Mouse (Mus musculus): ENCODE data around the gene Gatd1.

The Gatd1 gene

DNA sequence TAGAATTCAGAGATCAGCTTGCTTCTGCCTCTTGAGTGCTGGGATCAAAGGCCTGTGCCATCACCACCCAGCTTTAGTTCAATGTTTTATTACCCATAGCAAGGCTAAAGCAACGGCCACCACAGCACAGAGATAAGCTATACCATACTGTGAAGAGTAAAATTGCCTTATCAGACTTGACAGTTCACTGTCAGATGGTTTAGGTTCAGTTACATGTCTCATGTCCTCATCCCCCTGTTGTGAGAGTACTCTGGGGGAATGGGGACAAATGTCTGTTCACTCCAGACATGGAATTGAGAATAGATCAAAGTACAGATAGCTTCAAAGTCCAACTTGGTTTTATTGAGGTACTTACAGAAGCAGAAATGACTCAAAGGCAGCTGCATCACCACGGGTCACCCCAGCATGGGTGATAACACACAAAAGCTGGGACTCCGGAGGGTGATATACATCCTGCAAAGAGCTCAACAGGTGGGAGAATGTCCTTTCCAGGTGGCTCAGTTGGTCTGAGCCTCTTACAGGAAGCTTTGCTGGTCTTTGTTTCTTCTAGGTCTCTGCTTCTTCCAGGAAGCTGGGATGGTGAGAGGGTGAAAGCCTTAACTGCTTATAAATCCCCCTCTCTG lies 25.3 kb downstream of the Gatd1 start:
- no peak for DNase-seq (ENCODE audit: low spot score)

DNA sequence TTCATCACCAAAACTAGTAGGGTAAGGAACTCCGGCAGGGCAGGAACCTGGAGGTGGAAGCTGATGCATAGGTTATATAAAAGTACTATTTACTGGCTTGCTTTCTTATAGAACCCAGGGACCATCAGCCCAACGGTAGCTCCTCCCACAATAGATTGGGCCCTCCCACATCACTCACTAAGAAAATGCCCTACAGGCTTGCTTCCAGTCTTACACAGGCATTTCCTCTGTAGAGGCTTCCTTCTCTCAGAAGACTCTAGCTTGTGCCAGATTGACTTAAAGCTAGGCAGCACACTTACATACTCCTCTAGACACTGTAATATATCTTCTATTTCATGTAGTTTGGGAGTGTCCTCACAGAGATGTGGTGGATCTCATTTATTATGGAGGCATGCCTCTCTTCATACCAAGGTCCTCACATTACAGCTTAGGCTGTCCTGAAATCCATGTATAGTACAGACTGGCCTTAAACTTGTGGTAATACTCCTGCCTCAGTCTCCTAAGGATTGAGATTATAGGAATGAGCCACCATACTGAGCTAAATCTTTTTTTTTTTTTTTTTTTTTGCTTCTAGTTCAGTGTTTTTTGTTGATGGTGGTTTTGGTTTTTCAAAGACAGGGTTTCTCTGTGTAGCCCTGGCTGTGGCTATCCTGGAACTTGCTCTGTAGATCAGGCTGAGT lies 26.0 kb downstream of the Gatd1 start:
- no peak for DNase-seq (ENCODE audit: low spot score)

GRCm38 (mm10) chr7:141381068-141381835 lies 32.7 kb downstream of the Gatd1 start:
- DNase-seq (ENCODE audit: low spot score): no peak

- DNase-seq (ENCODE audit: low spot score): no peak
These were observed 34.4 kb downstream of the Gatd1 start for GRCm38 (mm10) chr7:141379584-141379983.

GRCm38 (mm10) chr7:141374399-141374798 lies 39.5 kb downstream of the Gatd1 start:
- no peak for DNase-seq (ENCODE audit: low spot score)

- DNase-seq (ENCODE audit: low spot score): no peak
These were observed 40.3 kb downstream of the Gatd1 start for GRCm38 (mm10) chr7:141373611-141374010.

GRCm38 (mm10) chr7:141371942-141372595 lies 41.9 kb downstream of the Gatd1 start:
- DNase-seq (ENCODE audit: low spot score): no peak

- no peak for DNase-seq (ENCODE audit: low spot score)
These were observed 44.0 kb downstream of the Gatd1 start for GRCm38 (mm10) chr7:141369918-141370317.

DNA sequence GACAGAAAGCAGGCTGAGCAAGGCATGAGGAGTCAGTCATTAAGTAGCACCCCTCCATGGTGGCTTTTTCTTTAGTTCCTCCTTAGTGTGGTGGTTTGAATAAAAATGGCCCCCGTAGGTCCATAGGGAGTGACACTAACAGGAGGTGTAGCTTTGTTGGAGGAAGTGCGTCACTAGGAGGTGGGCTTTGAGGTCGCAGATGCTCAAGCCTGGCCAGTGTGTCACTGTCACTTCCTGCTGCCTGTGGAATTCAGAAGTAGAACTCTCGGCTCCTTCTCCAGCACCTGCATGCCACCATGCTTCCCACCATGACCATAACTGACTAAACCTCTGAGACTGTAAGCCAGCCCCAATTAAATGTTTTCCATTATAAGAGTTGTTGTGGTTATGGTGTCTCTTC lies 46.6 kb downstream of the Gatd1 start:
- no peak for DNase-seq (ENCODE audit: low spot score)

GRCm38 (mm10) chr7:141365049-141365445 lies 48.9 kb downstream of the Gatd1 start:
- DNase-seq (ENCODE audit: low spot score): peak; percentile 53

DNA sequence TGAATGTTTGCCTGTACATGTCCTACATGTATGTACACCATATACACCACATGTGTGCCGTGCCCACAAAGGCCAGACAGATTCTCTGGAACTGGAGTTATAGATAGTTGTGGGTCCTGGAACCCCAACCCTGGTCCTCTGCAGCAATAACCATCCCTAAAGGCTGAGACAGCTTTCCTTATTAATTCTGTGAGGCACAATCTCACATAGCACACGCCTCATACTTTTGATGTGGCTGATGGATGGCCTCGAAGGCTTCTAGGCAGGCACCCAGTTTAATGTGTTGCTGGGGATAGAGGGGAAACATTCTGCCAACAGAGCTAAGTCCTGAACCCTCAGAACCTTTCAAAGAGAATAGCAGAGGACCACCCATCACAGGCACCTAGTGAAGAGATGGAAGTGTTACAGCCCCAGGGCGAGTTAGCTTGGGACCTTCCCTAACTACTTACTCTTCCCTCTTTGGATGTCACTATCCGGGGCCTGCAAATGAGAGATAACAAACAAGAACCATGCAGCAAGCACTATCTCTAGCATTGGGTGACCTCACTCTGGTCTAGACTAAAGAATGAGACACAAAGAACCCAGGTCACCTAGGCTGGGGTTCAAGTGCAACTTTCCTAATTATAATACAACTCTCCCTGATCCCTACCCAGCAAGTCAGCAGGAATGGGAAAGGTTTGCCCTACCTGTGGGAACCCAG lies 49.4 kb downstream of the Gatd1 start:
- no peak for DNase-seq (ENCODE audit: low spot score)

DNA sequence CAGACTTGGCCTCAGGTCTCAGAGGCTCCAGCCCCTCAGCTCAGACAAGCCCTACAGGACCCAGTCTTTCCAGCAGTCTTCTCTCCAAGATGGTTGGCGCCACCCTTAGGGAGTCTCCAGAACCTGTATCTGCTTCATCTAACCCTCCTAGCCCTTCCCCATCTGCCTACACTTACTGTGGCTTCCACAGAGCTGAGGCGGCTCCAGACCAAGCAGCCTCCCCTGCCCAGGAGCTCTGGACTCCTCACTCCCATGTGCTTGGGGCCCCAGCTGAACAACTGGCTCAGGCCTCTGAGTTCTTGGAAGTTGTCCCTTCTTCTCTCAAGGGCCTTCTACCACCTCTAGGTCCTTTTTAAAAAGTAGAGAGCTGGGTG lies 50.2 kb downstream of the Gatd1 start:
- DNase-seq (ENCODE audit: low spot score): no peak

DNA sequence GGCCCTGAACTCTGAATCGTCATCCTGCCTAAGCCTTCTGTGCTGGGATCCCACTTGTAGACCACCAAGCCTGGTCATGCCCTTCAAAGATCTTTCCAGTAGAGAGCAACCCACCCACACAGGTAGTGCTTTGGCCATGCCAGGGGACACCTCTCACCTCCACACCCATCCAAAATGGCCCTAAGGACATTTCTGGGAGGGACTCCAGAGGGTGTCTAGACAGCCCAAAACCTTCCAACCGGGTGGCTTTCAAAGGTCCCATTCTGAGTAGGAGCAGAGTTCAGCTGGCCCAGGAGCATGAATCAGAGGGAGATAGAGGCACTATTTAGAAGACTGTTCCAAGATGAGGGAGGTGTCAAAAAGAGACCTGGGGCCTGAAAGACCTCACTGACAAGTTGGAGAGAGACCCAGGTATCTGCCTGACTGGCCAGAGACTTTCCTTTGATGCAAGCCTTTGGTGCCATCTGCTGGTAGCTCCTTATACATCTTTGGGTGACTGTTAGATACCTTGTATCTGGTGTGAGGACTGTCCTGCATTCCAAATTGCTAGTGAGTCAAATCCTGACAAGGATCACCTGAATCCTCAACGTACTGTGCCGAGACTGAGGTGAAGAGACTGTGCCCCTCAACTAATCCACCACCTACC lies 50.7 kb downstream of the Gatd1 start:
- DNase-seq (ENCODE audit: low spot score): peak; percentile 68

DNA sequence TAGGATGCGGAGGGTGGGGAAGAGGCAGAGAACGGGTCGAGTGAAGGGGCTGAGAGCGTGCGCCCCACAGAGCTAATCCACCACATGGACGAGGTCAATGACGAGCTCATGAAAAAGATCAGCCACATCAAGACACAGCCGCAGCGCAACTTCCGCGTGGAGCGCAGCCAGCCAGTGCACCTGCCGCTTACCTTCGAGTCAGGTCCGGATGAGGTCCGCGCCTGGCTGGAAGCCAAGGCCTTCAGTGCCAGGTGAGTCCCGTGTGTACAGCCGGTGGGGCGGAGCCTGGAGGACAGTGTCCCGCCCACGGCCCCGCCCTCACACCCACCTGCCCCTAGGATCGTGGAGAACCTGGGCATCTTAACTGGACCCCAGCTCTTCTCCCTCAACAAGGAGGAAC lies 52.4 kb downstream of the Gatd1 start:
- DNase-seq (ENCODE audit: low spot score): no peak

All from left cerebral cortex, adult 11 months (tissue).